Mouse (Mus musculus) CH12.LX (cell line): Measurements from ENCODE around the gene Man2a1. TPM values are rescaled to one million over a fixed set of nuclear protein-coding genes. Genes with fewer than 3 reads are reported as not detected.

Experiments used
- DNase-seq: peaks from one replicate; pipeline ENCODE4 v3.0.0-alpha.2; 2013; ENCODE audit errors: extremely low read depth
- H3K27ac ChIP-seq: 2 replicates; pipeline ENCODE4 v1.5.1; 2012; ENCODE audit warnings: low read depth, mild to moderate bottlenecking, control low read depth, moderate library complexity; ENCODE audit not compliant: insufficient read depth
- H3K27me3 ChIP-seq: replicated peaks from 2 replicates; pipeline ENCODE3; 2012; ENCODE audit warnings: inconsistent platforms
- H3K36me3 ChIP-seq, 2 experiments: replicated peaks in 1 of 2; 2 replicates each; pipeline versions ENCODE3 to v1.6.1; 2012; ENCODE audit warnings: inconsistent platforms in 1 of 2, low read length in 1 of 2, mild to moderate bottlenecking in 1 of 2, mixed read lengths in 1 of 2, moderate library complexity in 1 of 2; ENCODE audit not compliant: control insufficient read depth in 1 of 2, insufficient read depth in 1 of 2
- H3K4me1 ChIP-seq, 2 experiments: 2 replicates each; pipeline ENCODE4 v1.6.1; 2012; ENCODE audit warnings: inconsistent platforms in 1 of 2, moderate library complexity in 1 of 2; ENCODE audit not compliant: insufficient read depth in 2 of 2, control insufficient read depth in 1 of 2
- H3K4me2 ChIP-seq: 2 replicates; pipeline ENCODE4 v1.6.1; 2012; ENCODE audit warnings: low read depth, mild to moderate bottlenecking, control low read depth; ENCODE audit not compliant: poor library complexity, insufficient read depth, severe bottlenecking
- H3K4me3 ChIP-seq, 3 experiments: fragments of 150-350 bp in 1 of 3; sonication (generic) in 1 of 3; replicated peaks in 1 of 3; 2 replicates each; pipeline versions ENCODE3 to v1.5.1; 2011 to 2012; ENCODE audit warnings: low read depth in 2 of 3, low read length in 2 of 3, mild to moderate bottlenecking in 2 of 3, moderate library complexity in 2 of 3, control low read depth in 1 of 3, improper control_type of control experiment in 1 of 3, inconsistent platforms in 1 of 3, mixed read lengths in 1 of 3; ENCODE audit not compliant: poor library complexity in 1 of 3
- H3K79me2 ChIP-seq: replicated peaks from 2 replicates; pipeline ENCODE4 v1.6.1; 2012; ENCODE audit warnings: mild to moderate bottlenecking, moderate library complexity; ENCODE audit not compliant: control insufficient read depth, poor library complexity, insufficient read depth, severe bottlenecking; ENCODE audit errors: extremely low read depth
- H3K9ac ChIP-seq: 2 replicates; pipeline ENCODE4 v1.6.1; 2012; ENCODE audit warnings: low read depth, mild to moderate bottlenecking, control low read depth, moderate library complexity; ENCODE audit not compliant: insufficient read depth
- H3K9me3 ChIP-seq: replicated peaks from 2 replicates; pipeline ENCODE3; 2012; ENCODE audit warnings: low read length, inconsistent platforms, mixed read lengths
- BHLHE40 ChIP-seq: IDR thresholded peaks from 2 replicates; pipeline ENCODE4 v1.6.1; 2011; ENCODE audit warnings: mild to moderate bottlenecking, low read depth, low read length, improper control_type of control experiment
- CHD2 ChIP-seq: IDR thresholded peaks from 2 replicates; pipeline ENCODE4 v1.6.1; 2011; ENCODE audit warnings: low read length, improper control_type of control experiment
- CTCF ChIP-seq, 2 experiments: IDR thresholded peaks in 1 of 2; conservative IDR thresholded peaks in 1 of 2; 2 replicates each; pipeline ENCODE4 v1.5.1; 2011 to 2012; ENCODE audit warnings: low read depth in 2 of 2, low read length in 2 of 2, improper control_type of control experiment in 1 of 2, inconsistent platforms in 1 of 2, mild to moderate bottlenecking in 1 of 2, moderate library complexity in 1 of 2
- ELF1 ChIP-seq: IDR thresholded peaks from 2 replicates; pipeline ENCODE4 v1.6.1; 2014; ENCODE audit warnings: low read depth, mild to moderate bottlenecking, inconsistent platforms, low read length, improper control_type of control experiment
- EP300 ChIP-seq: IDR thresholded peaks from 2 replicates; pipeline ENCODE4 v1.6.1; 2011; ENCODE audit warnings: low read length, improper control_type of control experiment
- HCFC1 ChIP-seq: IDR thresholded peaks from 2 replicates; pipeline ENCODE4 v1.6.1; 2012; ENCODE audit warnings: low read depth, mild to moderate bottlenecking, inconsistent platforms, low read length, improper control_type of control experiment
- IRF4 ChIP-seq: IDR thresholded peaks from 2 replicates; pipeline ENCODE4 v1.6.1; 2014; ENCODE audit warnings: low read depth, mild to moderate bottlenecking, inconsistent platforms, low read length, improper control_type of control experiment
- JUN ChIP-seq: IDR thresholded peaks from 2 replicates; pipeline ENCODE4 v1.6.1; 2011; ENCODE audit warnings: low read depth, mild to moderate bottlenecking, low read length, improper control_type of control experiment, moderate library complexity; ENCODE audit not compliant: insufficient read depth
- JUND ChIP-seq: conservative IDR thresholded peaks from 2 replicates; pipeline ENCODE4 v1.6.1; 2011; ENCODE audit warnings: low read depth, low read length, improper control_type of control experiment
- KAT2A ChIP-seq: IDR thresholded peaks from 2 replicates; pipeline ENCODE4 v1.6.1; 2012; ENCODE audit warnings: low read length, improper control_type of control experiment, inconsistent platforms; ENCODE audit not compliant: insufficient replicate concordance
- MAZ ChIP-seq: IDR thresholded peaks from 2 replicates; pipeline ENCODE4 v1.6.1; 2012; ENCODE audit warnings: low read depth, mild to moderate bottlenecking, inconsistent platforms, low read length, improper control_type of control experiment, moderate library complexity
- MEF2A ChIP-seq: IDR thresholded peaks from 2 replicates; pipeline ENCODE4 v1.6.1; 2014; ENCODE audit warnings: low read depth, mild to moderate bottlenecking, inconsistent platforms, low read length, improper control_type of control experiment, borderline replicate concordance
- NELFE ChIP-seq: IDR thresholded peaks from 2 replicates; pipeline ENCODE4 v1.6.1; 2011; ENCODE audit warnings: low read depth, low read length, improper control_type of control experiment
- POLR2A ChIP-seq: IDR thresholded peaks from 2 replicates; pipeline ENCODE4 v1.6.1; 2011; ENCODE audit warnings: low read depth, mild to moderate bottlenecking, improper control_type of control experiment, low read length
- POLR2AphosphoS2 ChIP-seq: IDR thresholded peaks from 2 replicates; pipeline ENCODE4 v1.6.1; 2011; ENCODE audit warnings: low read depth, low read length, improper control_type of control experiment
- SIN3A ChIP-seq: IDR thresholded peaks from 2 replicates; pipeline ENCODE4 v1.6.1; 2012; ENCODE audit warnings: low read length, improper control_type of control experiment, inconsistent platforms
- TCF12 ChIP-seq: IDR thresholded peaks from 2 replicates; pipeline ENCODE4 v1.6.1; 2014; ENCODE audit warnings: low read depth, mild to moderate bottlenecking, inconsistent platforms, low read length, improper control_type of control experiment
- UBTF ChIP-seq: IDR thresholded peaks from 2 replicates; pipeline ENCODE4 v1.6.1; 2012; ENCODE audit warnings: low read depth, mild to moderate bottlenecking, inconsistent platforms, low read length, improper control_type of control experiment, moderate library complexity
- USF2 ChIP-seq: conservative IDR thresholded peaks from 2 replicates; pipeline ENCODE4 v1.6.1; 2011; ENCODE audit warnings: low read depth, low read length, improper control_type of control experiment
- ZKSCAN1 ChIP-seq: IDR thresholded peaks from 2 replicates; pipeline ENCODE4 v1.6.1; 2012; ENCODE audit warnings: low read depth, inconsistent platforms, low read length, improper control_type of control experiment, borderline replicate concordance
- ZNF384 ChIP-seq: IDR thresholded peaks from 2 replicates; pipeline ENCODE4 v1.6.1; 2012; ENCODE audit warnings: low read depth, low read length, improper control_type of control experiment, inconsistent platforms
- dilution Hi-C: fragments of 300-500 bp; cut with MboI; formaldehyde crosslinking; loops from 2 replicates; pipeline ENCODE4 v1.14.3; 2020; ENCODE audit warnings: low sequenced_read_pairs; ENCODE audit not compliant: extremely low pct_unique_long_range_greater_than_20kb, extremely low pct_ligation_motif_present
- in situ Hi-C: fragments of 300-500 bp; cut with MboI; formaldehyde crosslinking; loops from 3 replicates; pipeline ENCODE4 v1.14.3; 2019; ENCODE audit warnings: low sequenced_read_pairs, low pct_ligation_motif_present, low pct_unique_long_range_greater_than_20kb, mixed read lengths
- polyA plus RNA-seq: library from polyadenylated mRNA; unstranded; fragments of >175 nt; gene quantifications from 2 replicates; pipeline ENCODE4 v1.2.1, GENCODE M21; 2012; ENCODE audit warnings: low read depth; ENCODE audit not compliant: insufficient read length
- total RNA-seq, 2 experiments: library from RNA; depleted of rRNA; stranded (reverse); fragments of 300-350 nt in 1 of 2; fragments of >200 nt in 1 of 2; gene quantifications; 2 replicates each; pipeline ENCODE4 v1.2.3; 2012 to 2014

Man2a1 gene
- total and polyA plus RNA-seq, 3 experiments, result 7.9 to 15.4 (median 11.9) TPM

DNA sequence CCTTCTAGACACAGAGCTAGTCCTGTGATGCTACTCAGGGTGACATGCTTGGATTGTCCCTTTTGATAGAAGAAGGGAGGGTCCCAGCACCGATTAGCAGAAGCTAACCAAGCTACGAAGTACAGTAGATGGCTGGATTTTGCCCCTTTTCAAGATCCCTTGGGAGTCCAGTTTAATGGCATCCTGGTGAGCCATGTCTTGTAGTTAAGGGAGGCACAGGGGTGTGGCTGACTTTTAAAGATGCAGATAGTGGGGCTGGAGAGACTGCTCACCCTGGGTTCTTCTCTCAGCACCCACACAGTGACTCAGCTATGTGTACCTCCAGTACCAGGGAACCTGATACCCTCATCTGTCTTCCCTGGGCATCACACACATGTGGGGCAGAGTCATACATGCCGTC, 20.1 kb downstream of the Man2a1 start:
- Histone ChIP-seq H3K4me2 (no peak overlapping the region), H3K4me3 (no peak overlapping the region)
- TF ChIP-seq SIN3A (no peak), KAT2A (no peak), CHD2 (no peak), BHLHE40 (no peak), UBTF (no peak), TCF12 (no peak), HCFC1 (no peak), POLR2AphosphoS2 (no peak), MAZ (no peak), POLR2A (no peak), USF2 (no peak), IRF4 (no peak), ZKSCAN1 (no peak), MEF2A (no peak), JUN (no peak), ZNF384 (no peak), CTCF (conservative IDR thresholded peaks at IDR 0.05 in 1 of 2, IDR thresholded peaks at IDR 0.05 in 1 of 2; ENCODE audit: low read depth in 2 of 2, low read length in 2 of 2) (no peak), JUND (no peak)
- TF ChIP-seq, all 38 proteins: peak for 0
- dilution Hi-C loops, result no loop called here
- Histone ChIP-seq H3K9ac (no peak overlapping the region), H3K79me2 (no peaks in the 10 kb centered on the region), H3K27ac (no peak overlapping the region), H3K4me1 (peaks cover 16 to 41% of the 10 kb centered on the region in 2 experiments), H3K36me3 (peaks cover 2 to 38% of the 10 kb centered on the region in 2 experiments), H3K27me3 (no peaks in the 10 kb centered on the region), H3K9me3 (no peaks in the 10 kb centered on the region)
- in situ Hi-C loops, result loop anchor here (25.0 kb wide), 1 partner anchor 242 kb away; no protein-coding TSS in a partner anchor
- DNase-seq, result no peak

DNA sequence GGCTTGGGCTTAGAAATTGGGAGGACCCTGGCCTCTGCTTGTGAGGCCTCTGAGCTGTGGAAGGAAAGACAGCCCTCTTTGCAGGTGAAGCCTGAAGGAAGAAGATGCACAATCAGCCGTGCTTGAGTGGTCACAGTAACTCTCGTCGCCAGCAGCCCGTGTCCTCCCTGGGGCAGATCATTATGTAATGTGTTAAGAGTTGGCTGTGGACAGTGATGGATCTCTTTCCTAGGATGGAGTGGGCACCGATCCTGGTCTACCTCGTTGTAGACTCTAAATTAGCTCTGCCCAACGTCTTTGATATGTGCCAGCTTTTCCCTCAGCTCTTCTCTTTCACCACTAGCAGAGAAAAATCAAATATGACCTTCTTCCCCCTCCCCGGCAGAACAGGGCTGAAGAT, 20.7 kb downstream of the Man2a1 start:
- Histone ChIP-seq H3K4me1 (peaks cover 13 to 35% of the 10 kb centered on the region in 2 experiments), H3K79me2 (no peaks in the 10 kb centered on the region), H3K27ac (no peak overlapping the region), H3K9ac (no peak overlapping the region), H3K36me3 (peaks cover 4 to 42% of the 10 kb centered on the region in 2 experiments), H3K4me3 (no peak overlapping the region), H3K27me3 (no peaks in the 10 kb centered on the region), H3K9me3 (no peaks in the 10 kb centered on the region), H3K4me2 (no peak overlapping the region)
- no peak for TF ChIP-seq NELFE
- no peak for TF ChIP-seq ELF1
- no peak for TF ChIP-seq EP300
- no peak for TF ChIP-seq MAZ
- in situ Hi-C loops, result loop anchor here (25.0 kb wide), 1 partner anchor 241 kb away; no protein-coding TSS in a partner anchor
- dilution Hi-C loops, result no loop called here
- no peak for DNase-seq
